Mouse (Mus musculus) heart, embryonic 14.5 days (tissue): Measurements from ENCODE around the gene Gm10073. TPM values are rescaled to one million over a fixed set of nuclear protein-coding genes. Genes with fewer than 3 reads are reported as not detected.
"Not testable (repeated sequence)": the region's sequence is repeated elsewhere in the genome, so short reads cannot be mapped to it uniquely, and the experiment has no call there.

Experiments
- ATAC-seq: fragments of 200-750 bp; cut with Nextera tagmentation; 2 replicates; pipeline ENCODE4 v1.8.0; 2017; ENCODE audit warnings: low read depth, moderate TSS enrichment; ENCODE audit not compliant: insufficient number of reproducible peaks, insufficient read depth, low FRiP score
- H3K27ac ChIP-seq, 2 experiments: fragments of 200-500 bp in 1 of 2; fragments of 300-500 bp in 1 of 2; sonication (generic) in 1 of 2; replicated peaks in 1 of 2; 2 replicates each; pipeline ENCODE4 v1.5.1; 2012 to 2014; ENCODE audit warnings: low read depth in 2 of 2, low read length in 2 of 2, control low read depth in 1 of 2, mild to moderate bottlenecking in 1 of 2, mixed read lengths in 1 of 2; ENCODE audit not compliant: control insufficient read depth in 1 of 2, insufficient read depth in 1 of 2
- H3K27me3 ChIP-seq: fragments of 300-500 bp; sonication (generic); 2 replicates; pipeline ENCODE4 v1.6.1; 2014; ENCODE audit warnings: mild to moderate bottlenecking, low read length, control low read depth; ENCODE audit not compliant: control insufficient read depth, insufficient read depth
- H3K36me3 ChIP-seq: fragments of 300-500 bp; sonication (generic); 2 replicates; pipeline ENCODE4 v1.6.1; 2014; ENCODE audit warnings: mild to moderate bottlenecking, control low read depth, low read length, mixed read lengths; ENCODE audit not compliant: control insufficient read depth, insufficient read depth
- H3K4me1 ChIP-seq, 2 experiments: fragments of 200-500 bp in 1 of 2; fragments of 300-500 bp in 1 of 2; sonication (generic) in 1 of 2; 2 replicates each; pipeline ENCODE4 v1.6.1; 2012 to 2014; ENCODE audit warnings: low read length in 2 of 2, control low read depth in 1 of 2, mixed read lengths in 1 of 2; ENCODE audit not compliant: control insufficient read depth in 2 of 2, insufficient read depth in 2 of 2
- H3K4me2 ChIP-seq: fragments of 300-500 bp; sonication (generic); 2 replicates; pipeline ENCODE4 v1.6.1; 2014; ENCODE audit warnings: mild to moderate bottlenecking, low read length
- H3K4me3 ChIP-seq, 2 experiments: fragments of 200-500 bp in 1 of 2; fragments of 300-500 bp in 1 of 2; sonication (generic) in 1 of 2; 2 replicates each; pipeline ENCODE4 v1.5.1; 2012 to 2014; ENCODE audit warnings: low read length in 2 of 2, mild to moderate bottlenecking in 2 of 2, control low read depth in 1 of 2, low read depth in 1 of 2, moderate library complexity in 1 of 2; ENCODE audit not compliant: control insufficient read depth in 1 of 2, insufficient read depth in 1 of 2
- H3K9ac ChIP-seq: fragments of 300-500 bp; sonication (generic); 2 replicates; pipeline ENCODE4 v1.6.1; 2014; ENCODE audit warnings: mild to moderate bottlenecking, low read length
- H3K9me3 ChIP-seq: fragments of 300-500 bp; sonication (generic); 2 replicates; pipeline ENCODE4 v1.6.1; 2016; ENCODE audit warnings: low read length, control low read depth; ENCODE audit not compliant: control insufficient read depth
- WGBS: fragments of 180-500 bp; shearing (Covaris S2); extraction: QIAGEN DNeasy Blood & Tissue Kit; methylation state at CpG from one replicate; pipeline ENCODE4 v1.1.7; 2014; 5-methylcytosine and 5-hydroxymethylcytosine counted together
- polyA plus RNA-seq: library from polyadenylated mRNA; unstranded; fragments of >200 nt; fragmentation: Nextera tagmentation; extraction: Ambion mirVana; gene quantifications from 2 replicates; pipeline ENCODE4 v1.2.1, GENCODE M21; 2014

Gene Gm10073
- polyA plus RNA-seq, 1 experiment from 2014 or later, result 9.3 TPM

DNA sequence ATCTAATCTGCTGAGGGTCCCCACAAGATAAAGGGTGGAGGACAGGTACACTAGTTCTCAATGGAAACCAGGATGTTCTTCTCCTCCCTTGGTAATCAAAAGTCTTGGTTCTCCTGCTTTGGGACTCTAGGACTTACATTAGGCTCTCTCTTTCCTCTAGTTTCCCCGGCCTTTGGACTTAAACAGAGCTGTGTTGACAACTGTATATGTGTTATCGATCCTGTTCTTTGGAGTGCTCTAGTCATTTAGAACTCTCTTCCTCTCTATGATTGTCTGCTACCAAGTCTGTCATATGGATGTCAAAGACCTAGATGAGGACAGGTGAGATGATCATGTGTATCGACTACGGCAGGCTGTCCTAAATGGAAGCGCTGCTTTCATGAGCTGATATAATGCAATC is 23.8 kb upstream of the Gm10073 start:
- Histone ChIP-seq H3K4me2 (no peak overlapping the region), H3K4me1 (no peaks in the 10 kb centered on the region), H3K9me3 (no peaks in the 10 kb centered on the region), H3K36me3 (no peaks in the 10 kb centered on the region), H3K27me3 (peaks cover 9% of the 10 kb centered on the region), H3K27ac (no peak overlapping the region), H3K9ac (no peak overlapping the region), H3K4me3 (no peak overlapping the region)
- 93% methylated on average over 5 of the region's 5 CpGs for WGBS
- no peak for ATAC-seq

DNA sequence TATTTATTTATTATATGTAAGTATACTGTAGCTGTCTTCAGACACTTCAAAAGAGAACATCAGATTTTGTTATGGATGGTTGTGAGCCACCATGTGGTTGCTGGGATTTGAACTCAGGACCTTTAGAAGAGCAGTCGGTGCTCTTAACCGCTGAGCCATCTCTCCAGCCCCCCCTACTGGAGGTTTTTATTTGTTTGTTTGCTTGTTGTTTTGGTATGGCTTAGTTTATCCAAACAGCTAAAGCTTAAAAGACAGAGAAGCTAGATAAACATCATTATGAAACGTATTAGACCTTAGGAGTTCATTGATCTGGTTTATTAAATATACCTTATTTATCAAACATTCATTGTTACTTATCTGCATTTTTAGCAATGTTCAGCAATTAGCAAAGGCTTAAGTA is 22.4 kb upstream of the Gm10073 start:
- H3K4me3 ChIP-seq, ATAC-seq, H3K9ac ChIP-seq, H3K27ac ChIP-seq, H3K4me1 ChIP-seq, H3K9me3 ChIP-seq, H3K27me3 ChIP-seq, H3K4me2 ChIP-seq, H3K36me3 ChIP-seq: not testable (repeated sequence)
- WGBS, result 91% methylated on average over 3 of the region's 3 CpGs

DNA sequence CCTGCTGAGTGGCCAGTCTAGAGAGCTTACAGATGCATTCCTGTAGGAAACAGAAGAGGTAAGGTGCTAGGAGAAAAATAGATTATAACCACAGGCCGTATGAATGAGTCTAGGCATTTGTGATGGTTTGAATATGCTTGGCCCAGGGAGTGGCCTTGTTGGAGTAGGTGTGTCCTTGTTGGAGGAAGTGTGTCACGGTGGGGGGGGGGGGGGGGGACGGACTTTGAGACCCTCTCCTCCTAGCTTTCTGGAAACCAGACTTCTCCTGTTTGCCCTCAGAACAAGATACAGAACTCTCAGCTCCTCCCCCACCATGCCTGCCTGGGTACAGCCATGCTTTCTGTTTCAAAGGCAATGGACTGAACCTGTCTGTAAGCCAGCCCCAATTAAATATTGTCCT is 19.2 kb upstream of the Gm10073 start:
- Histone ChIP-seq H3K27ac (no peak overlapping the region), H3K4me2 (no peak overlapping the region), H3K4me1 (no peaks in the 10 kb centered on the region), H3K36me3 (no peaks in the 10 kb centered on the region), H3K9me3 (no peaks in the 10 kb centered on the region), H3K9ac (no peak overlapping the region), H3K4me3 (no peak overlapping the region), H3K27me3 (no peaks in the 10 kb centered on the region)
- WGBS, result 81% methylated on average over 1 of the region's 3 CpGs
- ATAC-seq, result no peak

DNA sequence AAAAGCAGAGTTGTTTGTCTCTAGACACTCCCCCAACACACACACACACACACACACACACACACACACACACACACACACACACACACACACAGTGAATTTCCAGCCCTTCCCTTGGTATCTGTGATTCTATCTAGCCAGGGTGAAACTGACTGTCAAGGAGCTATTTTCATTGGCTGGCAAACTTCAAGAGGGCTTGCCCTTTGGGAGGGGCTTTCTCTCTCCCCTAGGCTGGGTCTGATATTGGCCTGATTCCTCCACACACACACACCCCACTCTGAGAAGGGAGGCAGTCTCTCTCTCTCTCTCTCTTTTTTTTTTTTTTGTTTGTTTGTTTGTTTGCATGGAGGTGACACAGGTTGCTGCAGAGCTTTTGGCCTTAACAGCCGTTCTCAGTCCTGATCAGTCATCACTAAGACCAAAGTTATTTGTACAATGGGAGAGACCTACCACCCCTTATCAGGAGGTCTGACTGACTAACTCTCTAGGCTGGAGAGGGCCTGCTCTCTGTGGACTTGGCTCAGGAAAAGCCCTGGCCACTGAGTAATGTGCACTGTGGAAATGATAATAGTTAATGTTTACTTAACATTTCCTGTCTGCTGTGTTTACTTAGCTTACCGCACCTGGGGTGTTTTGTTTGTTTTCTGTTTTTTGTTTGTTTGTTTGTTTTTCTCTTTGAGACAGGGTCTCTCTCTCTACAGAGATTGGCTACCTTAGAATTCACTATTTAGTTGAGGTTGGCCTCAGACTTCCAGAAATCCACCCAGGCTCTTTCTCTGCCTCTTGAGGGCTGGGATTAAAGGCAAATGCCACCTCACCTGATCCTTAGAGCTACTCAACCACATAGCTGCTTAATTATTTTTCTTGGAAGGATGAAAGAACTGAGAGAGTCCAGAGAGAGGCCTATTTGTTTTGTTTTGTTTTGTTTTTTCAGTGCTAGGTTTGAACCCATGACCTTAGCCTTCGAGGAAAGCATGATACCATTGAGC is 15.5 kb upstream of the Gm10073 start:
- Histone ChIP-seq H3K4me3 (no peak overlapping the region), H3K9ac (no peak overlapping the region), H3K4me2 (no peak overlapping the region), H3K9me3 (no peaks in the 10 kb centered on the region), H3K4me1 (no peaks in the 10 kb centered on the region), H3K36me3 (no peaks in the 10 kb centered on the region), H3K27me3 (no peaks in the 10 kb centered on the region), H3K27ac (no peak overlapping the region)
- 21% methylated on average over 3 of the region's 3 CpGs for WGBS
- ATAC-seq, result no peak

- H3K4me2 ChIP-seq, result no peak overlapping the region
- no peak overlapping the region for H3K27ac ChIP-seq
- no peaks in the 10 kb centered on the region for H3K27me3 ChIP-seq
- H3K4me3 ChIP-seq, result no peak overlapping the region
- 66% methylated on average over 8 of the region's 8 CpGs for WGBS
- ATAC-seq, result no peak
- H3K4me1 ChIP-seq, result no peaks in the 10 kb centered on the region
- no peak overlapping the region for H3K9ac ChIP-seq
- no peaks in the 10 kb centered on the region for H3K9me3 ChIP-seq
- no peaks in the 10 kb centered on the region for H3K36me3 ChIP-seq
Observed at GRCm38 (mm10) chr8:106586896-106587295, 13.6 kb upstream of the Gm10073 start.

DNA sequence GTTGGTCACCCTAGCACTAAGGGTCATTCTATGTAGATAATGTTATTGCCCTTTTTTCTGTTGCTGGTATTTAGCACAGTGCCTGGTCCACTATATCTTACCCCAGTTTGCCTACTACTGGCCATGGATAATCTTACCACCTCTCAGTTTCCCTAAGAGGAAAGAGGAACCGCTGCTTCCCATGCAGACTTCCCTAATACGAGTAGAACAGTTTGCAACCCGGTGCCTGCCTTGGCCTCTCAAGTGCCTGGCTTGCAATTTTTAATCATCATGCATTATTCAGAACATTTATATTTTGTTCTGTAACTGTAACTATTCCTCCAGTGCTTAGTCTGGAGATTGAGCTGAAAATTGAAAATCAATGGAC is 12.4 kb upstream of the Gm10073 start:
- Histone ChIP-seq H3K9me3 (no peaks in the 10 kb centered on the region), H3K27me3 (no peaks in the 10 kb centered on the region), H3K9ac (no peak overlapping the region), H3K4me2 (no peak overlapping the region), H3K4me3 (no peak overlapping the region), H3K27ac (no peak overlapping the region), H3K4me1 (no peaks in the 10 kb centered on the region), H3K36me3 (no peaks in the 10 kb centered on the region)
- 86% methylated on average over 3 of the region's 3 CpGs for WGBS
- ATAC-seq, result no peak

GRCm38 (mm10) chr8:106584942-106585670 is 11.8 kb upstream of the Gm10073 start:
- no peak for ATAC-seq
- H3K4me1 ChIP-seq, result no peaks in the 10 kb centered on the region
- H3K4me2 ChIP-seq, result no peak overlapping the region
- no peaks in the 10 kb centered on the region for H3K27me3 ChIP-seq
- H3K9ac ChIP-seq, result no peak overlapping the region
- H3K4me3 ChIP-seq, result no peak overlapping the region
- 64% methylated on average over 11 of the region's 11 CpGs for WGBS
- no peaks in the 10 kb centered on the region for H3K36me3 ChIP-seq
- H3K9me3 ChIP-seq, result no peaks in the 10 kb centered on the region
- H3K27ac ChIP-seq, result no peak overlapping the region
